Mouse (Mus musculus): Measurements from ENCODE around the gene Yjefn3.

The Yjefn3 gene

DNA sequence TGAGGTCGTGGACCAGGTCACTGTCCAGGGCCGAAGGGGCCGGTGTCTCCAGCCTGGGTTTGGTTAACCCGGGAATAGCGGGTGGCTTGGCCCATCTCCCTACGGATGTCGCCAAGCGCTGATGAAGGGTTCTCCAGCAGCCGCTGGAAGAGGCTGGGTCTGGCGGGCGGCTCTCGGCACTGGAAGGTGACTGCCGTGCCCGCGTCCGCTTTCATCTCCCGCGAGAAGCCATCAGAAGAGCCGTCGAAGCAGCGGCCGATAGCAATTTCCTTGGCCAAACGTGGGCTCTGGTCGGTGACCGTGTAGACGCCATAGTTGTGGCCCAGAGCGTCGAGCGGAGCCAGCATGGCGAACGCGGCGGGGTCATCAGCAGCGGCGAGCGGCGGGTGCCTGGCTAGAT lies 21.7 kb downstream of the Yjefn3 start:
- no peak for DNase-seq (ENCODE audit: low read depth, low spot score)

DNA sequence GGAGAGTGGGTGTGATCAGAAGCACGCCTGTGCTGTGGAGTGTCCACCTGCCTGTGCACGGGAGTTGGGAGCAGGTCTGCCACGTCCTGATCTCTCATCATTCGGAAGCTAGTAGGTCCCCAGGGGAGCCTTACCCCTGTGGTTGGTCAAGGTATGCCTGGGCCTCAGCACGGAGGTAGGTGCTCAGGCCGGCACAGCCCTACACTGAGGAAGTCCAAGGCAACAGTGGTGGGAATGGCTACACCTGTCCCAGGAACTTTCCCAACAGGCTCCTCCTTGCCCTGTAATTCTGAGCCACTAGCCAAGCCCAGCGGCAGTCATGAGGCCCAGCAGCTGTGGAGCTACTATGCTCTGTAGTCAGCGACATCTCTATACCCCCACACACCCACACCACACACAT lies 22.8 kb downstream of the Yjefn3 start:
- DNase-seq (ENCODE audit: low read depth, low spot score) = no peak

DNA sequence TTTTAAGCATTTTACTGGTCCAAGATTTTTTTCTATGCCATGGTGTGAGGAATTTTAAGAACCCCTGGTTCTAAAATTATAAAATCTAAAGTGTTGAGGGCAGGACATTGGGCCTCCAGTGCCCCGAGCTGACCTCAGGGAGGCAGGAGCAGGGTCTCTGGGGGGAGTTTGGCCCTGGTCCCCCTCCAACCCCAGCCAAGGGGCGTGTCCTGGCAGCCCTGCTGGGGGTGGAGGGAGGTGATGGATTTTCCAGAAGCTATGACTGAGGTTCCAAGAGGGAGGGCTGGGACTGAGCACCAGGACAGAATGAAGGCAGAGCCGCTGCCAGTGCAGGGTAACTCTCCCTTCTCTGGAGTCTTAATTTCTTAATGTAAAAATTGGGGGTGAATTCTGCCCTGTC lies 24.5 kb downstream of the Yjefn3 start:
- no peak for DNase-seq (ENCODE audit: low read depth, low spot score)

GRCm38 (mm10) chr8:69877396-69877795 lies 25.1 kb downstream of the Yjefn3 start:
- DNase-seq (ENCODE audit: low read depth, low spot score) = no peak

DNA sequence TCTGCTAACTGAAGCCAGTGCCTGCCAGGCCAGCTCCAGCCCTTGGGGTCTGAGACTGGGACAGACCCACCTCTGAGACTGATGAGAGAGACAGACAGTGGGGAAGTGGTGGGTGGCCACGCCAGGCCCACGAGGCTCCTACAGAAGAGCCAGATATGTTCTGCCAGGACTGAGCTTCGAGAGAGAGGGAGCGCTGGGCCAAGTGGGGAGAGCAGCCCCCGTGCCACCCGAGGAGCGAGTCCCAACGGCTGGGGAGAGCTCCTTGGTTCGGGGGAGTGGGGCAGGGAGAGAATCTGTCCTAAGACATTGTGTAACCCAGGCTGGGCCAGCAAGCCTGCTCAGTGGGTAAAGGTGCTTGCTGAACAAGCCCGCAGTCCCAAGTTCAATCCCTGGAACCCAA lies 25.5 kb downstream of the Yjefn3 start:
- no peak for DNase-seq (ENCODE audit: low read depth, low spot score)

- DNase-seq (ENCODE audit: low read depth, low spot score) = no peak
These were observed 26.4 kb downstream of the Yjefn3 start for GRCm38 (mm10) chr8:69876097-69876496.

DNA sequence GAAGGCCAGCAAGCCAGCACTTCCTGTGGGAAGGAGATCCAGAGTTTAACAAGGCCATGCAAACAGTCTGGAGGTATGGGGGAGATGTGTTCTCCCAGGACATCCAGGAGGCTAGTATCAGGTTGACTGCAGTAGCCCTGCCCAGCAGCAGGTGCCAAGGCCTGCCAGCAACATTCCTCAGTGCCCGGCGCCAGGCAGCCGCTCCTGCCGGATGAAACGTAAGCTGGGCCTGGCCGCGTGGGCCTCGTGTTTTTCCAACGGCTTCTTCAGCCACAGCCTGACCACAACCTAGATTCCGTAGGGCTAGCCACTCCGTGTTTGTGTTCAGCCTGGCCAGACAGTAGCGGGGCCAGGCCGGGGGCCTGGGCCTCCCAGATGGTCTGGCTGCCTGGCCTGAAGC lies 27.9 kb downstream of the Yjefn3 start:
- DNase-seq (ENCODE audit: low read depth, low spot score) = no peak

DNA sequence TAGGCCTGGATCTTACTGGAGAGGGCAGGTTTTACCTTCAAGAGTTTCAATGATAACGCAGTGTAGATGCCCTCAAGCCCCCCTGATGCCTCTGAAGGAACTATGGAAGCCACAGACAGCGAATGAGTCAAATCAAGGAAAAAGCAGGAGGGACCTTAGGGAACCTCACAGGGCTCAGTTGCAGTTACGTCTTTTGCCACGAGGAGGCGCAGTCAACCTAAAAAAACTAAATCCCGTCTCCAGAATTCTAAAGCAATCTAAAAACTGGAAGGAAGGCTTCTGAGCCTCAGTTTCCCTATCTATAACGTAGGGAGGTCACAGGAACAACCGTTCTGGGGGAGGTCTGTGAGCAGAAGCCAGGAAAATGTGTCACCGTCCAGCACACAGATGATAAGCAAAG lies 28.4 kb downstream of the Yjefn3 start:
- DNase-seq (ENCODE audit: low read depth, low spot score) = no peak

DNA sequence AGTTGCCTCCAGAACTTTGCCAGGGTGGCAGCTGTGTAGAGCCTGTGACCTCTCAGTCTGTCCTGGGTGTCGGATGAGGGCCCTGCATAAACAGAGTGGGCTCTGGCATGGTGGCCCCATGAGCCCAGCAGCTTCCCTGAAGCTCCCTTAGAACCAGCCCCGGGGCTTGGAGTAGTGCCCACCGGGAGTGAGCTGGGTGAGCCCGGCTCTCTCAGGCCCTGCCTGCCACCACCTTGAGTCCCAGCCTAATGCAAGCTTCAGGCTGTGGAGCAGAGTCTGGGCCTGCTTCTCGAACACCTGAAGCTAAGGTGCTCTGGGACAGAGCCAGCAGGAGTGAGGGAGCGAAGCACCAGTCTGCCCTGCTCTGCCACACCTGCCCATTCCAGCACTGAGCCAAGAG lies 31.6 kb downstream of the Yjefn3 start:
- no peak for DNase-seq (ENCODE audit: low read depth, low spot score)

GRCm38 (mm10) chr8:69870003-69870765 lies 32.3 kb downstream of the Yjefn3 start:
- no peak for DNase-seq (ENCODE audit: low read depth, low spot score)

DNA sequence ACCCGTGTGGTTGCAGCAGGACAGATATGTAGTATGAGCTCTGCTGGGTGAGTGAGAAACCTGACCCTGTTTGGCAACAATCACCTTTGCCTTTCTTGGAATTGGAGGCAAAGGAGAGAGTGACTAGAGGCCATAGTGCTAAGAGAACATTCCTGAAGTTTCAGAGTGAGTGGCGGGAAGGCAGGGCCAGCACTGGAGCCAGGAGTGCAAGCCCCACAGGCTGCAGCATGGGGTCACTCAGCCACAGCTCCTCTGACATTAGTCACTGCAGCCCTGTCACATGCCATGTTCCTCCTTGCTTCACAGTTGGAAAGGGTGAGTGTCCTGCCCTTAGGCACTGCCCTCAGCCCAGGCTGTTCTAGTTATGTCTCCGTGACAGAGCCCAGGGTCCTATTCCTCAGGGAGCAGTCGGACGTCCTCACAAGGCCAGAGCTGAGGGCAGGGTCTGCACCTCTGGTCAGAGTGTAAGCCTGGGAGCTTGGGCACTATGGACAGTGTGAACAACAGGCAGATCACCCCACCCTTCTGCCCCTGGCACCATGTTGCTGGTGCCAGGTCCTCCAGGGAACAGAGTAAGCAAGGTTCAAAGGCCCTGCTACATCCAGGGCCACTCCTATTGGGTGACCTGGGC lies 34.7 kb downstream of the Yjefn3 start:
- no peak for DNase-seq (ENCODE audit: low read depth, low spot score)

DNA sequence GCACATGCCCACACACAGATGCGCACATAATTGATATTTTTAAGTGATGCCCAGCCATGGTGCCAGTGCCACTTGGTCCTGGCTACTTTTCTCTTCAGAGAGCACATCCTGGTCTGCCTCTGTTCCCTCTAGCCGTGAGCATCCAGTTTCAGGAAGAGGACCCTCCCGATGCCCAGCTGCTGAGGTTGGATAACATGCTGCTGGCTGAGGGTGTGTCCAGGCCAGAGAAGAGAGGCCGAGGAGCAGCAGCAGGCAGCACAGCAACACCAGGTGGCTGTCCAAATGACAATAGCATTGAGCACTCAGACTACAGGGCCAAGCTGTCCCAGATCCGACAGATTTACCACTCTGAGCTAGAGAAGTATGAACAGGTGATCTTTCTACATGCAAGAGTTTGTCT lies 38.3 kb downstream of the Yjefn3 start:
- no peak for DNase-seq (ENCODE audit: low read depth, low spot score)

GRCm38 (mm10) chr8:69863387-69864020 lies 39.0 kb downstream of the Yjefn3 start:
- DNase-seq (ENCODE audit: low read depth, low spot score) = no peak

GRCm38 (mm10) chr8:69861251-69861650 lies 41.3 kb downstream of the Yjefn3 start:
- DNase-seq (ENCODE audit: low read depth, low spot score) = no peak

GRCm38 (mm10) chr8:69860807-69861206 lies 41.7 kb downstream of the Yjefn3 start:
- no peak for DNase-seq (ENCODE audit: low read depth, low spot score)

DNA sequence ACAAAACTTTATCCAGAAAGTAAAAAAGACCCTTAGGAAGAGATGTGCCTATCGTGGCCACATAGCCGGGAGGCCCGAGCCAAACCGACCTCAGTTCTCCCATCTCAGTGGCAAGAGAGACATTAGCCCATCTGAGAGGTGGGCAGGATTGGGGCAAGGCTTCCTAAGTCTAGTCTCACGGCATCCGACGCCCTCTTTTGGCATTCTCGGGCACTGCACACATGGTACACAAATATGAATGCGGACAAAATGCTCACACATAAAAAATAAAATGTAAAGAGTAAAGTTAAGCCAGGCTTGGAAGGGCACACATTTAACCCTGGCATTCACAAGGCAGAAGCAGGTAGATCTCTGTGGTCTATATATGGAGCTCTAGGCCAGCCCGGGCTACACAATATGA lies 48.6 kb downstream of the Yjefn3 start:
- DNase-seq (ENCODE audit: low read depth, low spot score) = no peak

DNA sequence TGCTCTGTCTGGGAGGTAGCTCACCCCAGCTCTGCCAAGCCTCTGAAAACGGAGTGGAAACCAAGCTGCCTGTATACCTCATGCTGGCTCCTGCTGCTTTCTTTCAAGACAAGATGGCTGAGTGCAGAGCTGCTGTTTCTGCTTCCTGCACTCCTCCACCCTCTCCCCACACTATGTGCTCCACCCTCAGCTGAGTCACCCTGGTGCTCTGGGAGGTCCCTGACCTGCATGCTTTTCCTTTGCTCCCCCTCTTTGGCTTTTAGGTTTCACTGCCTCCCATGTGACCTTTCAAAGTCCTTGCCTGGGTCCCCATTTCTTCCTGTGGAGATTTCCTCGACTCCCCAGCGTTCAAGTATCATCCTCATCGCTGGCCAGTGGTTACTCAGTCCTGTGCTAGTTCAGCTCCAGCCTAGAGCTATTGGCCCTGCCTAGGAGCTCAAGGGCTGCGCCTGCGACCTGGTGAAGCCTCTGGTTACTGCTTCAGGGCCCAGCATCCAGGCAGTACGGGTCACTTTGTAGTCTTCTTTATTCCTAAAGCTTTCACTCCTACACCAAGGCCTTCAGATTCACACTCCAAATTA lies 51.5 kb downstream of the Yjefn3 start:
- no peak for DNase-seq (ENCODE audit: low read depth, low spot score)

DNA sequence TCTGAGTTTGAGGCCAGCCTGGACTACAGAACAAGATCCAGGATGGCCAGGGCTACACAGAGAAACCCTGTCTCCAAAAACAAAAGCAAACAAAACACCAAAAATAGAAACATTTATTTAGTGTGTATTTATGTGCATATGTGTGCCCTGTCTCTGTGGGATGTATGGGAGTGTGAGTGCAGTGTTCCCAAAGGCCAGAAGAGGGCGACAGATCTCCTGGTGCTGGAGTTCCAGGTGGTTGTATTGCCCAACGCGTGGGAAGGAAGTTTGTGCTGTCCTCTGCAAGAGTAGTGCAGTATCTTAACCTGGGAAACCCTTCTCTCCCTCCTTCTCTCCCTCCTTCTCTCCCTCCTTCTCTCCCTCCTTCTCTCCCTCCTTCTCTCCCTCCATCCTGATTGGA lies 52.6 kb downstream of the Yjefn3 start:
- DNase-seq (ENCODE audit: low read depth, low spot score) = no peak

DNA sequence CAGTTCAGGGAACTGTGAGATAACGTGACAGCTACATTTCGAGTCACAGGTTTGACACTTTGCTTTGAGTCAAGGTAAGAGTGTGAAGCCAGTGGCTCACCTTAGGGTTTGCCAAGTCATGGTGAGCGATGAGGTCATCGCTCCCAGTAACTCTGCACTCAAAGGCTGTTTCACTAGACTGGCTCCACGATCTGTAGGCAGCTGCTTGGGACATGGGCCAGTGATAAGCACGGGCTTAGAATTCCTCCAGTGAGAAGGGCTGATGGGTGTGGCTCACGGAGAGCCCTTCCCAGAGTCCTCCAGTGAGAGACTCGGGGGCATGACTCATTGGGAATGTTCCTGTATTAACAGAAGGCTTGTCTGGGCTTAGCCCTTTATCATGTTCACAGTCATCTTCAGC lies 53.6 kb downstream of the Yjefn3 start:
- no peak for DNase-seq (ENCODE audit: low read depth, low spot score)

DNA sequence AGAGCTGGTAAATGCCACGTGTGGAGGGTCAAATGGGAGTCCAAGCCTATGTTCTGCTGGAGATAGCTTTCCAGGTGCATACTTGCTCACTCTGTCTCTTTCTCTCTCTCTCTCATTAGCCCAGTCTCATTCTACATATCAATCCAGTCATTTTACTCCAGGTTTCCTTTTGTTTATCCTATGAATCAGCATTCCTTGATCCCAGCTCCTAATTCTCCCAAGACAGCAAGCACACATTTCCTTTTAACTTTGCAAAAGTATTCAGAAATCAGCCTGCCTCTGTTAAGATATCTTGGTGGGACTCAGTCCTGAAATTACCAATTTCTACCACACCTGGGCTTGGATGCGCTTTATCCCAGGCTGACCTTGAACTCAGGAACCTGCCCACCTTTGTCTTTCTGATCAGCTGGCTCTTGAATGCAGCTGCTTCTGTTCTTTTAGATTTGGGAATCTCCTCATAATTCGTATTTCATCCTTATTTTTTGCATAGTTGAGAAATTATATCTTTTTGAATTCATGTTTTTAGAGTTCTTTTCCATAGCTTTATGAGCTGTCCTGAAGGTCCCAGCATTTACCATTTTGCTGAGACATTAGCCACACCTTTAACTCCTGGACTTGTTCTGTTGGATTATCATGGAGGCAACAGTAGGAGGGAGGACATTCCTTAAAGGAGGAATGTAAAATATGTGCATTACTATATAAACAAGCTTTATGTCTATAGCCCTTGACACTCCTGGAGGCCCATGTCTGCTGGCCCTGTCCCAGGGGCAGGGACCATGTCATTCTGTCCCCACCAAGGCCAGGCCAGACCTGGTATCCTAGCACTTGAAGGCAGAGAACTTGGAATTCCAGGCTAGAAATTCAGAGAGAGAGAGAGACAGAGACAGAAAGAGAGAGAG lies 55.1 kb downstream of the Yjefn3 start:
- no peak for DNase-seq (ENCODE audit: low read depth, low spot score)

All from brain, embryonic 18.5 days (tissue).